Mouse (Mus musculus): ENCODE data around the gene 7420426K07Rik. TPM values are rescaled to one million over a fixed set of nuclear protein-coding genes. Genes with fewer than 3 reads are reported as not detected.

7420426K07Rik gene
- total RNA-seq (2023) = not detected

GRCm38 (mm10) chr9:98902819-98903218, at the start of gene 7420426K07Rik:
TSS of gene 7420426K07Rik (plus strand) at chr9:98903119.

GRCm38 (mm10) chr9:98856210-98856609, 46.7 kb upstream of the 7420426K07Rik start, which contains the start of gene Prr23a2:
TSS of gene Prr23a2 (plus strand) at chr9:98856494.

GRCm38 (mm10) chr9:98864571-98864970, 38.3 kb upstream of the 7420426K07Rik start, which contains the start of gene Prr23a3:
TSS of gene Prr23a3 (plus strand) at chr9:98864767.

Other genes starting within 250 kb of the 7420426K07Rik start
- not detected for gene Prr23a1, start 60.6 kb upstream of the 7420426K07Rik start, total RNA-seq (2023)
- not detected for gene Prr23a2, start 46.6 kb upstream of the 7420426K07Rik start, total RNA-seq (2023)
- not detected for gene Prr23a3, start 38.4 kb upstream of the 7420426K07Rik start, total RNA-seq (2023)
- not detected for gene Foxl2, start 52.2 kb downstream of the 7420426K07Rik start, total RNA-seq (2023)
- 32.7 TPM for gene Faim, start 83.3 kb downstream of the 7420426K07Rik start, total RNA-seq (2023)
- gene Gm1123, start 132.6 kb downstream of the 7420426K07Rik start, total RNA-seq (2023) = 0.50 TPM
- 8.9 TPM for gene Pik3cb, start 237.5 kb downstream of the 7420426K07Rik start, total RNA-seq (2023)